Mouse (Mus musculus): Measurements from ENCODE around the gene Szt2. TPM values are rescaled to one million over a fixed set of nuclear protein-coding genes. Genes with fewer than 3 reads are reported as not detected.

The Szt2 gene
- polyA plus RNA-seq, 1 experiment from 2014 or later = 8.7 TPM

Other genes starting within 250 kb of the Szt2 start
- 35.1 and 39.1 TPM in 2 replicates for gene Kdm4a, start 229.2 kb downstream of the Szt2 start, polyA plus RNA-seq (2014; fragmentation: Nextera tagmentation; extraction: Ambion mirVana)
- 59.8 and 66.8 TPM in 2 replicates for gene Ptprf, start 117.9 kb downstream of the Szt2 start, polyA plus RNA-seq (2014; fragmentation: Nextera tagmentation; extraction: Ambion mirVana)
- gene Med8, start 64 bp upstream of the Szt2 start, polyA plus RNA-seq (2014; fragmentation: Nextera tagmentation; extraction: Ambion mirVana) = 85.0 and 97.1 TPM in 2 replicates
- gene Elovl1, start 18.8 kb upstream of the Szt2 start, polyA plus RNA-seq (2014; fragmentation: Nextera tagmentation; extraction: Ambion mirVana) = 106 and 118 TPM in 2 replicates
- 159 and 192 TPM in 2 replicates for gene Cdc20, start 28.1 kb upstream of the Szt2 start, polyA plus RNA-seq (2014; fragmentation: Nextera tagmentation; extraction: Ambion mirVana)
- gene Mpl, start 48.2 kb upstream of the Szt2 start, polyA plus RNA-seq (2014; fragmentation: Nextera tagmentation; extraction: Ambion mirVana) = 0.45 and 0.48 TPM in 2 replicates
- 22.3 and 24.2 TPM in 2 replicates for gene Tie1, start 80.8 kb upstream of the Szt2 start, polyA plus RNA-seq (2014; fragmentation: Nextera tagmentation; extraction: Ambion mirVana)
- gene 2610528J11Rik, start 117.7 kb upstream of the Szt2 start, polyA plus RNA-seq (2014; fragmentation: Nextera tagmentation; extraction: Ambion mirVana) = 6.1 and 8.2 TPM in 2 replicates
- 5.6 and 5.8 TPM in 2 replicates for gene Tmem125, start 134.8 kb upstream of the Szt2 start, polyA plus RNA-seq (2014; fragmentation: Nextera tagmentation; extraction: Ambion mirVana)
- gene Cfap57, start 211.5 kb upstream of the Szt2 start, polyA plus RNA-seq (2014; fragmentation: Nextera tagmentation; extraction: Ambion mirVana) = 0.38 and 1.4 TPM in 2 replicates
- 148 and 150 TPM in 2 replicates for gene Ebna1bp2, start 211.5 kb upstream of the Szt2 start, polyA plus RNA-seq (2014; fragmentation: Nextera tagmentation; extraction: Ambion mirVana)
- gene Olfr62, start 249.7 kb upstream of the Szt2 start, polyA plus RNA-seq (2014; fragmentation: Nextera tagmentation; extraction: Ambion mirVana) = 0.13 and 0.22 TPM in 2 replicates